Comparison of ENCODE assay signal across 8 mouse cellular contexts in genomic region chr4:125490661-125491504, GRCm38 (mm10). TPM values are rescaled to one million over a fixed set of nuclear protein-coding genes. Genes with fewer than 3 reads are reported as not detected.
DNase-seq lines count a peak whose midpoint lies in the region; ATAC-seq and TF ChIP-seq lines count a peak whose summit lies in the region.

Gene Grik3 (plus strand): TSS chr4:125490700.

- no peaks in the 10 kb centered on the region for H3K9me3 ChIP-seq in heart, embryonic 10.5 days
- H3K9me3 ChIP-seq in ES-E14 (ENCODE audit: control insufficient read depth, insufficient read depth, low read depth, low read length): no peaks in the 10 kb centered on the region
- no peaks in the 10 kb centered on the region for H3K9me3 ChIP-seq in forebrain, embryonic 16.5 days (ENCODE audit: control insufficient read depth, low read length)
- H3K9me3 ChIP-seq in limb, embryonic 14.5 days (ENCODE audit: control insufficient read depth, low read length): no peaks in the 10 kb centered on the region

- peak within 1 kb of the TSS; percentile 80 for H3K9ac ChIP-seq in ES-E14 (ENCODE audit: insufficient read depth, low read depth, low read length, poor library complexity, severe bottlenecking)
- H3K9ac ChIP-seq in forebrain, embryonic 16.5 days (replicated peaks; ENCODE audit: low read depth, low read length): peak within 1 kb of the TSS; percentile 73
- H3K9ac ChIP-seq in limb, embryonic 14.5 days (ENCODE audit: low read depth, low read length, severe bottlenecking): no peak within 1 kb of the TSS

- peaks cover 30% of the 10 kb centered on the region for H3K4me1 ChIP-seq in heart, embryonic 10.5 days
- peaks cover 3 to 45% of the 10 kb centered on the region in 2 experiments; a peak in 3 of 4 replicates for H3K4me1 ChIP-seq in ES-E14 (ENCODE audit: control insufficient read depth in 2 of 2, insufficient read depth in 2 of 2, low read length in 2 of 2, poor library complexity in 1 of 2)
- peaks cover 73% of the 10 kb centered on the region for H3K4me1 ChIP-seq in forebrain, embryonic 16.5 days (replicated peaks; ENCODE audit: control insufficient read depth, insufficient read depth, low read length)
- no peaks in the 10 kb centered on the region for H3K4me1 ChIP-seq in limb, embryonic 14.5 days (ENCODE audit: control insufficient read depth, insufficient read depth, low read length)

- peak within 1 kb of the TSS; percentile 59 for H3K4me2 ChIP-seq in forebrain, embryonic 16.5 days (ENCODE audit: low read length)
- peak within 1 kb of the TSS; percentile 51 for H3K4me2 ChIP-seq in limb, embryonic 14.5 days (replicated peaks; ENCODE audit: low read depth, low read length, severe bottlenecking)

- no peak for TF ChIP-seq POLR2A in limb, embryonic 14.5 days (IDR thresholded peaks at IDR 0.05; ENCODE audit: borderline replicate concordance, extremely low read depth, insufficient read depth, insufficient read length)

- in situ Hi-C loops in ES-E14 (cut with MboI; ENCODE audit: low sequenced_read_pairs in 2 of 2, unreplicated experiment in 2 of 2): no loop called here

- 0 out of 2 replicates have a peak within 1 kb of the TSS, but pooled peaks have one; percentile 22 for H3K27ac ChIP-seq in heart, embryonic 10.5 days
- no peak within 1 kb of the TSS for H3K27ac ChIP-seq in ES-E14 (ENCODE audit: insufficient read depth, low read depth, low read length, poor library complexity, severe bottlenecking)
- H3K27ac ChIP-seq in forebrain, embryonic 16.5 days (ENCODE audit: low read length): peak within 1 kb of the TSS; percentile 91
- no peak within 1 kb of the TSS for H3K27ac ChIP-seq in limb, embryonic 14.5 days (replicated peaks; ENCODE audit: low read depth, low read length)

- peak; percentile 27 for ATAC-seq in forebrain, embryonic 16.5 days
- no peak for ATAC-seq in limb, embryonic 14.5 days (ENCODE audit: low FRiP score, low read depth)

- H3K27me3 ChIP-seq in heart, embryonic 10.5 days (ENCODE audit: insufficient read depth, poor library complexity, severe bottlenecking): peaks cover 100% of the 10 kb centered on the region
- H3K27me3 ChIP-seq in forebrain, embryonic 16.5 days (replicated peaks; ENCODE audit: control insufficient read depth, insufficient read depth, low read length): peaks cover 56% of the 10 kb centered on the region
- H3K27me3 ChIP-seq in limb, embryonic 14.5 days (ENCODE audit: control insufficient read depth, insufficient read depth, low read length): peaks cover 100% of the 10 kb centered on the region

- H3K4me3 ChIP-seq in heart, embryonic 10.5 days: peak within 1 kb of the TSS; percentile 56
- peak within 1 kb of the TSS; percentile 63 to 83 for H3K4me3 ChIP-seq in ES-E14 (ENCODE audit: insufficient read depth in 1 of 2, low read depth in 1 of 2, low read length in 2 of 2, poor library complexity in 1 of 2, severe bottlenecking in 1 of 2)
- peak within 1 kb of the TSS; percentile 59 for H3K4me3 ChIP-seq in forebrain, embryonic 16.5 days (replicated peaks; ENCODE audit: low read length)
- H3K4me3 ChIP-seq in limb, embryonic 14.5 days (replicated peaks; ENCODE audit: low read length): peak within 1 kb of the TSS; percentile 34

- DNase-seq in heart, embryonic 10.5 days (ENCODE audit: low spot score): no peak
- DNase-seq in heart, adult 11 months: no peak
- no peak for DNase-seq in ES-E14 (ENCODE audit: low read depth, low spot score)
- no peak for DNase-seq in limb, embryonic 14.5 days (ENCODE audit: low spot score)
- no peak for DNase-seq in urinary bladder, postnatal 25 days (ENCODE audit: low spot score)
- no peak for DNase-seq in spleen, postnatal 14 days (ENCODE audit: low spot score in 2 of 2)
- DNase-seq in cerebellum, adult 9-10 months: no peak

- WGBS in heart, embryonic 10.5 days: under 1% methylated on average over 76 of the region's 77 CpGs
- WGBS in forebrain, embryonic 16.5 days: under 1% methylated on average over 67 of the region's 77 CpGs
- WGBS in limb, embryonic 14.5 days: 3% methylated on average over 70 of the region's 77 CpGs

- H3K36me3 ChIP-seq in heart, embryonic 10.5 days: no peaks in the 10 kb centered on the region
- no peaks in the 10 kb centered on the region for H3K36me3 ChIP-seq in ES-E14 (ENCODE audit: control insufficient read depth, insufficient read depth, low read length, poor library complexity, severe bottlenecking)
- no peaks in the 10 kb centered on the region for H3K36me3 ChIP-seq in forebrain, embryonic 16.5 days (ENCODE audit: control insufficient read depth, insufficient read depth)
- H3K36me3 ChIP-seq in limb, embryonic 14.5 days (ENCODE audit: control insufficient read depth, insufficient read depth, low read length): no peaks in the 10 kb centered on the region

TF ChIP-seq in ES-E14, 5 proteins besides CTCF, POLR2A, EP300 and RAD21:
- no peak for TF ChIP-seq CHD2 (IDR thresholded peaks at IDR 0.05; ENCODE audit: low read depth, low read length)
- TF ChIP-seq ZC3H11A (IDR thresholded peaks at IDR 0.05; ENCODE audit: borderline replicate concordance, low read depth, low read length): no peak
- TF ChIP-seq MAFK (IDR thresholded peaks at IDR 0.05; ENCODE audit: insufficient read depth, low read depth, low read length): no peak
- no peak for TF ChIP-seq ZNF384 (IDR thresholded peaks at IDR 0.05; ENCODE audit: low read depth, low read length)
- TF ChIP-seq HCFC1 (IDR thresholded peaks at IDR 0.05; ENCODE audit: borderline replicate concordance, insufficient read depth, low read length): no peak

RNA-seq across cellular contexts. Expression of gene Grik3, which starts in this region (rescaled TPM):
- 0.12 and 0.15 TPM in 2 replicates for polyA plus RNA-seq in heart, embryonic 10.5 days (2016; fragmentation: Nextera tagmentation; extraction: Ambion mirVana)
- total RNA-seq in ES-E14 (2012; rRNA removed): 9.8 and 13.6 TPM in 2 replicates
- polyA plus RNA-seq in forebrain, embryonic 16.5 days (2015; fragmentation: Nextera tagmentation; extraction: Ambion mirVana): 7.5 and 8.0 TPM in 2 replicates
- polyA plus RNA-seq in limb, embryonic 14.5 days (2012; rRNA removed): 1.9 and 2.0 TPM in 2 replicates
- polyA plus RNA-seq in limb, embryonic 14.5 days (2014; fragmentation: Nextera tagmentation; extraction: Ambion mirVana): 0.53 and 0.61 TPM in 2 replicates

Comparison
In these comparisons a context has a peak if more than half of its experiments do, and no peak if none do; other contexts are left out.
1. H3K27ac ChIP-seq: peak in heart, embryonic 10.5 days (single experiment) and forebrain, embryonic 16.5 days (single experiment); none in ES-E14 (single experiment) and limb, embryonic 14.5 days (single experiment).
2. Peak in every context shown above with its lines, with median percentiles within 50 percentile points of each other: H3K4me3 ChIP-seq.